Mouse (Mus musculus) kidney, adult 2 months (tissue): Measurements from ENCODE around the gene Ssc5d. TPM values are rescaled to one million over a fixed set of nuclear protein-coding genes. Genes with fewer than 3 reads are reported as not detected.
A peak's percentile ranks its signal among the peaks of the same experiment; 100 is the strongest.

Experiments
- DNase-seq: peaks from one replicate; pipeline ENCODE4 v3.0.0; 2021
- H3K27ac ChIP-seq: fragments of 200-500 bp; 2 replicates; pipeline ENCODE4 v1.5.1; 2012; ENCODE audit warnings: low read depth, low read length, control low read depth, inconsistent platforms; ENCODE audit not compliant: insufficient read depth
- H3K27me3 ChIP-seq: fragments of 200-500 bp; replicated peaks from 2 replicates; pipeline ENCODE4 v1.6.1; 2012; ENCODE audit warnings: mild to moderate bottlenecking, moderate library complexity, low read length, inconsistent platforms; ENCODE audit not compliant: control insufficient read depth, insufficient read depth
- H3K36me3 ChIP-seq: fragments of 200-500 bp; 2 replicates; pipeline ENCODE4 v1.6.1; 2012; ENCODE audit warnings: mild to moderate bottlenecking, moderate library complexity, low read length, inconsistent platforms; ENCODE audit not compliant: control insufficient read depth, insufficient read depth
- H3K4me1 ChIP-seq: fragments of 200-500 bp; 2 replicates; pipeline ENCODE4 v1.6.1; 2011; ENCODE audit warnings: low read length; ENCODE audit not compliant: control insufficient read depth, insufficient read depth
- H3K4me3 ChIP-seq: fragments of 200-500 bp; 2 replicates; pipeline ENCODE4 v1.5.1; 2011; ENCODE audit warnings: mild to moderate bottlenecking, low read depth, low read length, control low read depth; ENCODE audit not compliant: insufficient read depth
- CTCF ChIP-seq: fragments of 200-500 bp; conservative IDR thresholded peaks from 2 replicates; pipeline ENCODE4 v1.5.1; 2011; ENCODE audit warnings: low read depth, mild to moderate bottlenecking, control low read depth, low read length, moderate library complexity, mixed read lengths; ENCODE audit not compliant: insufficient read depth, insufficient read length
- POLR2A ChIP-seq: fragments of 200-500 bp; IDR thresholded peaks from one replicate; pipeline ENCODE4 v1.6.1; 2011; ENCODE audit warnings: low read depth, low read length, control low read depth
- WGBS: fragments of 180-500 bp; shearing (Covaris S2); methylation state at CpG from one replicate; pipeline ENCODE4 v1.1.7; 2018; 5-methylcytosine and 5-hydroxymethylcytosine counted together
- polyA plus RNA-seq: library from polyadenylated mRNA; depleted of rRNA; stranded (reverse); fragments of >200 nt; gene quantifications from 2 replicates; pipeline ENCODE4 v1.2.3, GENCODE M21; 2012

Gene Ssc5d
- polyA plus RNA-seq, 1 experiment, result 2.1 TPM

- Histone ChIP-seq H3K36me3 (no peaks in the 10 kb centered on the region; the same call in 1 of the 2 replicates), H3K4me3 (no peak overlapping the region), H3K27ac (no peak overlapping the region), H3K27me3 (no peaks in the 10 kb centered on the region), H3K4me1 (peaks cover 24% of the 10 kb centered on the region)
- TF ChIP-seq CTCF (no peak), POLR2A (no peak)
- 91% methylated on average over 21 of the region's 21 CpGs for WGBS
- DNase-seq, result no peak
Measured at GRCm38 (mm10) chr7:4919971-4920370, 5.6 kb upstream of the Ssc5d start.

GRCm38 (mm10) chr7:4920496-4920895, 5.1 kb upstream of the Ssc5d start:
- peaks cover 24% of the 10 kb centered on the region for H3K4me1 ChIP-seq
- H3K36me3 ChIP-seq, result no peaks in the 10 kb centered on the region; the same call in 1 of the 2 replicates
- TF ChIP-seq POLR2A (no peak), CTCF (no peak)
- DNase-seq, result no peak
- WGBS, result 93% methylated on average over 19 of the region's 19 CpGs
- no peak overlapping the region for H3K27ac ChIP-seq
- H3K27me3 ChIP-seq, result no peaks in the 10 kb centered on the region
- no peak overlapping the region for H3K4me3 ChIP-seq

DNA sequence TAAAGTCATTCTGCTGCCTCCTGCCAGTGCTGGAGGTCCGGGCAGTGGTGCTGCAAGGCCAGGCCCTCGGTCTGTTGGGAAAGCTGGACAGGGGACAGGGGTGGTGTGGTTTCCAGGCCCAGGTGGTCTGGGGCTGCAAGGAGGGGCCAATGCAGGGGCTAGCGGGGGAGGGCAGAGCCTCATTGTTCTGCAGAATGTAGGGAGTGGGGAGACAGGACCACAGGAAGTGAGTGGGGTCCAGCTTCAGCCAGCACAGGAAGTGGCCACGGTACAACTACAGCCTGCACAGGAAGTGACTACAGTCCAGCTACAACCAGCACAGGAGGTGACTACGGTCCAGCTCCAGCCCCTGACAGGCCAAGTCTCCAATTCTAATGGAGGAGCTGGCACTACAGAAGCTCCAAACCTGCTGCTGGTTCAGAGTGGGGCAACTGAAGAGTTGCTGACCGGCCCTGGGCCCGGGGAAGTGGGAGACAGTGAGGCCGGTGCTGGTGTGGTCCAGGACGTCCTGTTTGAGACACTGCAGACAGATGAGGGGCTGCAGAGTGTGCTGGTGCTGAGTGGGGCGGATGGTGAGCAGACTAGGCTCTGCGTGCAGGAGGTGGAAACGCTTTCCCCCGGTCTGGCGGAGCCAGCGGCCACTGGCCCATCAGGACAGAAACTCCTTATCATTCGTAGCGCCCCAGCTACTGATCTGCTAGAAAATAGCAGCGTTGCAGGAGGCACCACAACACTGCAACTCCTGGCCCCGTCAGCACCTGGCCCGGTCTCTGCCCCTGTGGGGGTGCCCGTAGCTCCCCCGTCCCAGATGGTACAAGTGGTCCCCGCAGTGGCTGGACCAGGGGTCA, 4.4 kb upstream of the Ssc5d start:
- no peak overlapping the region for H3K27ac ChIP-seq
- WGBS, result 65% methylated on average over 23 of the region's 23 CpGs
- no peak overlapping the region for H3K4me3 ChIP-seq

GRCm38 (mm10) chr7:4921824-4922482, 3.6 kb upstream of the Ssc5d start, which contains the start of gene Nat14:
Gene Nat14, plus strand, starts transcription at chr7:4922028.
- Histone ChIP-seq H3K4me1 (peaks cover 13% of the 10 kb centered on the region; the same call in 1 of the 2 replicates), H3K27me3 (no peaks in the 10 kb centered on the region), H3K27ac (no peak within 1 kb of the TSS), H3K4me3 (peak within 1 kb of the TSS; percentile 39), H3K36me3 (no peaks in the 10 kb centered on the region; the same call in 1 of the 2 replicates)
- TF ChIP-seq POLR2A (no peak), CTCF (no peak)
- WGBS, result 30% methylated on average over 8 of the region's 8 CpGs
- no peak for DNase-seq

More for the DNA sequence above, 4.4 kb upstream of the Ssc5d start:
- Histone ChIP-seq H3K4me1 (peaks cover 19% of the 10 kb centered on the region), H3K36me3 (no peaks in the 10 kb centered on the region; the same call in 1 of the 2 replicates), H3K27me3 (no peaks in the 10 kb centered on the region)
- no peak for DNase-seq
- TF ChIP-seq CTCF (no peak), POLR2A (no peak)

GRCm38 (mm10) chr7:4922508-4922907, 3.1 kb upstream of the Ssc5d start:
- peak overlapping the region; percentile 39 for H3K4me3 ChIP-seq

DNA sequence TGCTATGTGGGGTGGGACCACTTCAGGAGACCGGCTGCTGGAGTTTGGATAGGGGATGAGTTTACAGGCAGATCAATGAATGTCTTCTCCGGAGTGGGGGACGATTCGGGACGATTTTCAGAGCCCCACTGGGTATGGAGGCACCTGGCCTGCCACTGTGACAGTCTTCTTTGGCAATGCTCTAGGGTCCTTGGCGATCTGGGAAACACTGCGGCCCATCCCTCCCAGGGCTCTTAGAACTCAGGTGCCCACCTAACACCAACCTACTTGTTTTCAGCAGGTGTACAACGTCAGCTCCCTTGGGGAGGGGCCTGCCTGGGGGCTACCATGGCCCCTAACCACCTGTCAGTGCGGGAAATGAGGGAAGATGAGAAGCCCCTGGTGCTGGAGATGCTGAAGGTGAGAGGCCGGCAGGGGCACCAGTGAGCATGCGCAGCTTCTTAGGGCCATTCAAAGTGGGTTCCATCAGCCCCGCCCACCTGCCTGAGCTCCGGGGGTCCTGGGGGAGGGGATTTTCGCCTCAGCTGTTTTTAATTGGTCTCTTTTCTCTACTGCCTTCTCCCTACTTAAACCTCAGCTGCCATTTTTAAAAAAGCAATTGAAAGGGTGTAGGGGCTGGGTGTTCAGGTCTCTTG, 2.5 kb upstream of the Ssc5d start:
- Histone ChIP-seq H3K36me3 (no peaks in the 10 kb centered on the region; the same call in 1 of the 2 replicates), H3K27me3 (no peaks in the 10 kb centered on the region), H3K4me3 (peak overlapping the region; percentile 39), H3K4me1 (peaks cover 13% of the 10 kb centered on the region; the same call in 1 of the 2 replicates), H3K27ac (no peak overlapping the region)
- no peak for TF ChIP-seq CTCF
- no peak for TF ChIP-seq POLR2A
- 3% methylated on average over 14 of the region's 14 CpGs for WGBS
- DNase-seq, result no peak

More at GRCm38 (mm10) chr7:4922508-4922907, 3.1 kb upstream of the Ssc5d start:
- DNase-seq, result peak; percentile 78
- WGBS, result 2% methylated on average over 14 of the region's 14 CpGs
- Histone ChIP-seq H3K36me3 (no peaks in the 10 kb centered on the region; the same call in 1 of the 2 replicates), H3K27ac (no peak overlapping the region), H3K27me3 (no peaks in the 10 kb centered on the region), H3K4me1 (peaks cover 13% of the 10 kb centered on the region; the same call in 1 of the 2 replicates)
- TF ChIP-seq CTCF (no peak), POLR2A (no peak)
